ENCODE assay signal across 9 mouse cellular contexts in genomic region chr12:53992411-53992810, GRCm38 (mm10).
DNase-seq lines count a peak whose midpoint lies in the region; ATAC-seq and TF ChIP-seq lines count a peak whose summit lies in the region.
"Had no signal": no experiment of that assay in that cellular context is flagged by ENCODE, and none has a peak within 500 bp of the region (broad histone marks: within the 10 kb centered on the region; RNA-seq: fewer than 3 reads in every experiment).

No protein-coding gene starts in this region.

- 96% methylated on average over 6 of the region's 6 CpGs for WGBS in lung, adult 2 months

- no peaks in the 10 kb centered on the region for H3K4me1 ChIP-seq in lung, adult 2 months (ENCODE audit: control insufficient read depth, insufficient read depth, low read length)

- no peak for TF ChIP-seq POLR2A in lung, adult 2 months (IDR thresholded peaks at IDR 0.05; ENCODE audit: borderline replicate concordance, extremely low read depth, low read depth, low read length)

- TF ChIP-seq CTCF in lung, adult 2 months (IDR thresholded peaks at IDR 0.05; ENCODE audit: insufficient read depth, low read length), result peak; percentile 54

- DNase-seq in adrenal gland, postnatal 14 days, result peak; percentile 42
- DNase-seq in adrenal gland, postnatal 10 days, result no peak
- DNase-seq in lung, adult 2 months, result no peak
- no peak for DNase-seq in lung, postnatal 25 days (ENCODE audit: low spot score)
- peak; percentile 10 for DNase-seq in adipocyte (ENCODE audit: low spot score)
- peak; percentile 22 to 71 for DNase-seq in spleen, postnatal 4 days (ENCODE audit: low spot score in 2 of 2)
- no peak for DNase-seq in cerebellum, adult 8-10 months

- ATAC-seq in megakaryocyte progenitor cell, adult 5-6 weeks (replicated peaks; ENCODE audit: poor library complexity), result no peak

- no peak overlapping the region for H3K4me3 ChIP-seq in lung, adult 2 months (replicated peaks; ENCODE audit: extremely low read depth, low read depth, low read length)
- H3K4me3 ChIP-seq: hindbrain, embryonic 12.5 days had no signal

Comparison
In these comparisons a context has a peak if more than half of its experiments do, and no peak if none do; other contexts are left out.
1. DNase-seq: peak in adrenal gland, postnatal 14 days (single experiment), adipocyte (single experiment) and spleen, postnatal 4 days (2 of 2); none in adrenal gland, postnatal 10 days (single experiment), lung, adult 2 months (single experiment), lung, postnatal 25 days (single experiment) and cerebellum, adult 8-10 months (single experiment).